Mouse (Mus musculus) G1E (cell line): ENCODE data around the gene Slc22a15.

ENCODE experiments used
- CTCF ChIP-seq: IDR thresholded peaks from 2 replicates; pipeline ENCODE4 v1.5.1; 2012; ENCODE audit warnings: low read depth, low read length, inconsistent platforms, mixed read lengths
- GATA1 ChIP-seq: IDR thresholded peaks from 2 replicates; pipeline ENCODE4 v1.6.1; 2012; ENCODE audit warnings: borderline replicate concordance, low read length, inconsistent platforms, mixed read lengths
- GATA2 ChIP-seq: IDR thresholded peaks from 2 replicates; pipeline ENCODE4 v1.6.1; 2012; ENCODE audit warnings: low read depth, low read length, inconsistent platforms, borderline replicate concordance
- POLR2AphosphoS5 ChIP-seq: IDR thresholded peaks from 2 replicates; pipeline ENCODE4 v1.6.1; 2012; ENCODE audit warnings: low read depth, low read length, inconsistent platforms; ENCODE audit not compliant: insufficient replicate concordance
- TAL1 ChIP-seq: conservative IDR thresholded peaks from 2 replicates; pipeline ENCODE4 v1.6.1; 2012; ENCODE audit warnings: low read depth, low read length, inconsistent platforms, mixed read lengths

DNA sequence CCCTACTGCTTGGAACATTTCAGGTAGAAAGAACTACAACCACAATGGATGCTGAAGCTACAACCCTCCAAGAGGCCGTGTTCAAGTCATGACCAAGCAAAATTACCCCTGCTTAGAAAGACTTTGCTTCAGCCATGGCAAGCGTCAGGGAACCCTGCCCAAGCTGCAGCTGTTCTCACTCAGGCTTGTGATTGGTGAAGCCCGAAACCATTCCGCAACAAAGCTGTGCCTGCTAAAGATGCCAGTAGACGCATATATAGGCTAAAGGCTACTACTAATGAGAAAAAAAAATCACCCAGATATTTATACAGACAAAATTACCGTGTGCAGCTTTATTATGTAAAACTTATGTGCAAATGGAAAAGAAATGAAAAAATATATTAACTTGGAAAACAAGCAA lies 12.2 kb downstream of the Slc22a15 start:
- TF ChIP-seq CTCF (no peak), GATA1 (no peak), POLR2AphosphoS5 (no peak), TAL1 (no peak), GATA2 (no peak)
